Mouse (Mus musculus): ENCODE data around the gene Lrtm2.

Gene Lrtm2

GRCm38 (mm10) chr6:119280761-119281160, 49.8 kb downstream of the Lrtm2 start:
- no peak for DNase-seq (ENCODE audit: low spot score in 2 of 2)

- no peak for DNase-seq (ENCODE audit: low spot score in 2 of 2)
These were observed 53.9 kb downstream of the Lrtm2 start for GRCm38 (mm10) chr6:119276713-119277112.

Data from urinary bladder, adult 18-20 months (tissue).